Mouse (Mus musculus) C2C12 (cell line): ENCODE measurements around the gene Krt14.

Experiments
- CEBPB ChIP-seq: IDR thresholded peaks from one replicate; pipeline ENCODE4 v1.6.1; 2011; ENCODE audit warnings: low read depth, mild to moderate bottlenecking, control low read depth, moderate library complexity
- CTCF ChIP-seq: IDR thresholded peaks from one replicate; pipeline ENCODE4 v1.5.1; 2011; ENCODE audit not compliant: control insufficient read depth, insufficient read depth, insufficient read length
- MAX ChIP-seq: IDR thresholded peaks from one replicate; pipeline ENCODE4 v1.6.1; 2011; ENCODE audit warnings: mild to moderate bottlenecking, control low read depth
- USF1 ChIP-seq: IDR thresholded peaks from one replicate; pipeline ENCODE4 v1.6.1; 2011; ENCODE audit warnings: low read depth, mild to moderate bottlenecking, control low read depth, moderate library complexity

DNA sequence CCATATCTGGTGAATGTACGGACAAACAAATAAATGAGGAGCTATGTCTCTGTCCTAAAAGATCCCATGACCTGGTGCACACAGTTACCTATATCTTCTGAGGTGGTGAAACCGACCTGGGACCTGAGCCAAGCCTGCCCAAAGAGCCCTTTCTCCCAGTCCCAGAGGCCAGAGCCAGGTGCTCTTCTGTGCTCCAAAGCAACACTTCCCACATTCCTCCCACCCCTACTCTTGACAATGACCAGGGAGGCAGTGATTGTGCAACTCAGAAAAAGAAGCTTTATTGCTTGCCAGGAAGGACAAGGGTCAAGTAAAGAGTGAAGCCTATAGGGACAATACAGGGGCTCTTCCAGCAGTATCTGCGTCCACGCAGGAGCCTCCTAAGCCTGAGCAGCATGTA, 4.4 kb downstream of the Krt14 start:
- TF ChIP-seq CTCF (no peak), MAX (no peak), USF1 (no peak), CEBPB (no peak)
